Mouse (Mus musculus) megakaryocyte, embryonic 14.5 days (primary cell): ENCODE data around the gene Gm12216.

Experiments used
- FLI1 ChIP-seq: IDR thresholded peaks from 2 replicates; pipeline ENCODE4 v1.6.1; 2012; ENCODE audit warnings: low read length, inconsistent platforms, mixed read lengths
- GATA1 ChIP-seq: IDR thresholded peaks from 3 replicates; pipeline ENCODE4 v1.6.1; 2012; ENCODE audit warnings: mixed read lengths, low read length, inconsistent platforms, borderline replicate concordance

GRCm38 (mm10) chr11:53769185-53769576 is 89.9 kb downstream of the Gm12216 start:
- no peak for TF ChIP-seq GATA1
- no peak for TF ChIP-seq FLI1
